13 mouse cellular contexts compared by ENCODE assay signal in the genomic region with DNA sequence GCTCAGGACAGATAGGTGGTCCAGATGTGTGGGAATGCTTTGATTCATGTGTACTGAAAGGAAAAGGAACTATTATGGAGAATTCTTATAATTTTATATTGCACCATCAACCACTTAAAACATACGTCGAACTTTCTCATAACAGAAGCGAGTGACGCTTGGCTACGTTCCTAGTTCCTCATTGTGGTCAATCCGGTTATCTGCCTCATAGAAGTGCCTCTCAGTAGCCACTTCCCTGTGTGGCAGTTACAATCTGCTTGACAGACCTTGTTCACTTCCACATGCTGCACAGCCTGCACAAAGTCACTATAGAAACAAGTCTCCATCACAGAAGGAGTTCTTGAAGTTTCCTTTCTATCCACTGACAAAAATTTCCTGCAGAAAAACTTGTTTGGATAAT. TPM values are rescaled to one million over a fixed set of nuclear protein-coding genes. Genes with fewer than 3 reads are reported as not detected.
A peak's percentile ranks its signal among the peaks of the same experiment; 100 is the strongest.
DNase-seq lines count a peak whose midpoint lies in the region; ATAC-seq and TF ChIP-seq lines count a peak whose summit lies in the region.
"Had no signal": no experiment of that assay in that cellular context is flagged by ENCODE, and none has a peak within 500 bp of the region (broad histone marks: within the 10 kb centered on the region; RNA-seq: fewer than 3 reads in every experiment).

No protein-coding gene starts in this region.

- H3K27me3 ChIP-seq in G1E (ENCODE audit: insufficient read depth, low read length) = peaks cover 3% of the 10 kb centered on the region; the same call in 1 of the 2 replicates
- no peaks in the 10 kb centered on the region for H3K27me3 ChIP-seq in liver, postnatal 0 days (ENCODE audit: insufficient read depth, low read length)
- H3K27me3 ChIP-seq in forebrain, embryonic 11.5 days (ENCODE audit: control insufficient read depth, insufficient read depth, low read length) = no peaks in the 10 kb centered on the region
- H3K27me3 ChIP-seq: lung, embryonic 15.5 days had no signal

- peak; percentile 15; the same call in 1 of the 2 replicates for ATAC-seq in G1E (ENCODE audit: extremely low read depth, insufficient number of reproducible peaks, low FRiP score, poor library complexity, severe bottlenecking)
- ATAC-seq in liver, postnatal 0 days = peak; percentile 74
- no peak for ATAC-seq in CD4-positive, CD25-positive, alpha-beta regulatory T cell, adult 4 months
- ATAC-seq in forebrain, embryonic 11.5 days (replicated peaks; ENCODE audit: low FRiP score) = no peak

- WGBS in liver, postnatal 0 days (ENCODE audit: insufficient replicate concordance) = 31% methylated on average over 6 of the region's 6 CpGs
- 90% methylated on average over 6 of the region's 6 CpGs for WGBS in forebrain, embryonic 11.5 days

- TF ChIP-seq EP300 in liver, postnatal 0 days (IDR thresholded peaks at IDR 0.05; ENCODE audit: low read depth) = peak; percentile 73

- H3K27ac ChIP-seq in liver, postnatal 0 days (ENCODE audit: low read depth) = no peak overlapping the region
- H3K27ac ChIP-seq in forebrain, embryonic 11.5 days (ENCODE audit: low read depth, low read length) = no peak overlapping the region
- H3K27ac ChIP-seq: lung, embryonic 15.5 days had no signal

- H3K9ac ChIP-seq in liver, postnatal 0 days (replicated peaks) = no peak overlapping the region
- no peak overlapping the region for H3K9ac ChIP-seq in forebrain, embryonic 11.5 days (ENCODE audit: low read length)
- H3K9ac ChIP-seq: lung, embryonic 15.5 days had no signal

- H3K9me3 ChIP-seq in G1E (replicated peaks) = no peaks in the 10 kb centered on the region
- no peaks in the 10 kb centered on the region for H3K9me3 ChIP-seq in liver, postnatal 0 days (ENCODE audit: low read length)
- no peaks in the 10 kb centered on the region for H3K9me3 ChIP-seq in forebrain, embryonic 11.5 days (ENCODE audit: control insufficient read depth, low read length)
- H3K9me3 ChIP-seq: lung, embryonic 15.5 days had no signal

- no peak overlapping the region for H3K4me3 ChIP-seq in G1E (ENCODE audit: low read depth, low read length)
- H3K4me3 ChIP-seq in liver, postnatal 0 days (ENCODE audit: low read depth, low read length) = no peak overlapping the region
- H3K4me3 ChIP-seq in forebrain, embryonic 11.5 days (ENCODE audit: low read depth, low read length) = no peak overlapping the region
- H3K4me3 ChIP-seq: lung, embryonic 15.5 days had no signal

- no peak for TF ChIP-seq CTCF in G1E (IDR thresholded peaks at IDR 0.05; ENCODE audit: low read depth, low read length)
- no peak for TF ChIP-seq CTCF in liver, postnatal 0 days (IDR thresholded peaks at IDR 0.05; ENCODE audit: low read depth)

- DNase-seq in heart, adult 8-10 months (ENCODE audit: low spot score) = peak; percentile 30
- no peak for DNase-seq in heart, postnatal 4 days
- DNase-seq in G1E (ENCODE audit: low spot score) = peak; percentile 21
- peak; percentile 27 for DNase-seq in liver, postnatal 0 days
- peak; percentile 71 to 73 for DNase-seq in monocyte, adult 2 months (ENCODE audit: low read depth in 1 of 2, low spot score in 2 of 2)
- no peak for DNase-seq in forebrain, embryonic 11.5 days (ENCODE audit: low spot score)
- no peak for DNase-seq in cerebellum, postnatal 14 days
- DNase-seq: adrenal gland, adult 8-10 months; cerebellum, postnatal 10 days; right cerebral cortex, postnatal 25 days; thymus, postnatal 14 days had no signal

- peaks cover 14% of the 10 kb centered on the region for H3K4me1 ChIP-seq in G1E (ENCODE audit: insufficient read depth, low read depth, low read length)
- no peaks in the 10 kb centered on the region for H3K4me1 ChIP-seq in liver, postnatal 0 days (ENCODE audit: insufficient read depth)
- no peaks in the 10 kb centered on the region for H3K4me1 ChIP-seq in forebrain, embryonic 11.5 days (replicated peaks; ENCODE audit: control insufficient read depth, insufficient read depth, low read length)
- H3K4me1 ChIP-seq: lung, embryonic 15.5 days had no signal

- H3K4me2 ChIP-seq in liver, postnatal 0 days (ENCODE audit: low read depth, low read length) = no peak overlapping the region
- no peak overlapping the region for H3K4me2 ChIP-seq in forebrain, embryonic 11.5 days (ENCODE audit: low read depth, low read length, severe bottlenecking)
- H3K4me2 ChIP-seq: lung, embryonic 15.5 days had no signal

- no peaks in the 10 kb centered on the region for H3K36me3 ChIP-seq in G1E (replicated peaks)
- no peaks in the 10 kb centered on the region for H3K36me3 ChIP-seq in liver, postnatal 0 days (replicated peaks; ENCODE audit: insufficient read depth, low read length)
- no peaks in the 10 kb centered on the region for H3K36me3 ChIP-seq in forebrain, embryonic 11.5 days (ENCODE audit: control insufficient read depth, insufficient read depth, low read length)
- H3K36me3 ChIP-seq: lung, embryonic 15.5 days had no signal

RNA-seq across cellular contexts. Expression of gene Htr7, which starts 51.0 kb away (rescaled TPM):
- under 1 TPM; 0.37 to 0.47 (median 0.39) TPM for total RNA-seq in heart, adult 8-10 months (2022)
- total RNA-seq in heart, postnatal 4 days (2021) = under 1 TPM; 0.14 to 0.25 TPM
- not detected in 2 replicates for total RNA-seq in G1E (2014; fragmentation: Nextera tagmentation)
- total RNA-seq in G1E (2017) = 0.05 TPM in 1 of 2 replicates, not detected in the other
- not detected in 2 replicates for polyA plus RNA-seq in G1E (2012)
- polyA plus RNA-seq in liver, postnatal 0 days (2015; fragmentation: Nextera tagmentation; extraction: Ambion mirVana) = 0.06 TPM in 1 of 2 replicates, not detected in the other
- polyA plus RNA-seq in CD4-positive, CD25-positive, alpha-beta regulatory T cell, adult 4 months (2017; shearing (Covaris generic)) = not detected
- polyA plus RNA-seq in forebrain, embryonic 11.5 days (2014; fragmentation: Nextera tagmentation; extraction: Ambion mirVana) = 0.08 and 0.25 TPM in 2 replicates

Comparison
In these comparisons a context has a peak if more than half of its experiments do, and no peak if none do; other contexts are left out.
1. DNase-seq: peak in heart, adult 8-10 months (single experiment), G1E (single experiment), liver, postnatal 0 days (single experiment) and monocyte, adult 2 months (2 of 2); none in heart, postnatal 4 days (single experiment), forebrain, embryonic 11.5 days (single experiment) and cerebellum, postnatal 14 days (0 of 2).
2. ATAC-seq: peak in G1E (single experiment) and liver, postnatal 0 days (single experiment); none in CD4-positive, CD25-positive, alpha-beta regulatory T cell, adult 4 months (single experiment) and forebrain, embryonic 11.5 days (single experiment).